Mouse (Mus musculus) natural killer cell, adult 2 months (primary cell): ENCODE measurements around the gene Rbm20.

ENCODE experiments used
- DNase-seq, 2 experiments: peaks; one replicate each; pipeline ENCODE4 v3.0.0; 2022; ENCODE audit warnings: low spot score in 2 of 2

The Rbm20 gene

GRCm38 (mm10) chr19:53877779-53878178, 200.7 kb downstream of the Rbm20 start:
- no peak for DNase-seq

GRCm38 (mm10) chr19:53880460-53880859, 203.4 kb downstream of the Rbm20 start:
- DNase-seq = no peak

GRCm38 (mm10) chr19:53881786-53882185, 204.7 kb downstream of the Rbm20 start:
- no peak for DNase-seq

- DNase-seq = no peak
These were observed 208.3 kb downstream of the Rbm20 start for GRCm38 (mm10) chr19:53885450-53885849.

GRCm38 (mm10) chr19:53886576-53887370, 209.7 kb downstream of the Rbm20 start:
- no peak for DNase-seq

- no peak for DNase-seq
These were observed 210.7 kb downstream of the Rbm20 start for GRCm38 (mm10) chr19:53887822-53888221.

GRCm38 (mm10) chr19:53888331-53888730, 211.2 kb downstream of the Rbm20 start:
- DNase-seq = no peak

GRCm38 (mm10) chr19:53889555-53889954, 212.4 kb downstream of the Rbm20 start:
- peak; percentile 60 to 74 for DNase-seq

GRCm38 (mm10) chr19:53890274-53890673, 213.2 kb downstream of the Rbm20 start:
- no peak for DNase-seq

- DNase-seq = peak; percentile 79 to 85
These were observed 213.7 kb downstream of the Rbm20 start for GRCm38 (mm10) chr19:53890781-53891251.

GRCm38 (mm10) chr19:53891569-53891968, 214.5 kb downstream of the Rbm20 start:
- no peak for DNase-seq

- no peak for DNase-seq
These were observed 215.0 kb downstream of the Rbm20 start, which contains the start of gene Pdcd4 for GRCm38 (mm10) chr19:53892061-53892460. Gene Pdcd4 (plus strand): TSS chr19:53892231.

GRCm38 (mm10) chr19:53892838-53893359, 215.8 kb downstream of the Rbm20 start:
- DNase-seq = no peak

- DNase-seq = peak; percentile 72 to 73
These were observed 216.6 kb downstream of the Rbm20 start for GRCm38 (mm10) chr19:53893711-53894171.

GRCm38 (mm10) chr19:53894538-53895121, 217.5 kb downstream of the Rbm20 start:
- no peak for DNase-seq

GRCm38 (mm10) chr19:53898046-53898445, 220.9 kb downstream of the Rbm20 start:
- DNase-seq = no peak

GRCm38 (mm10) chr19:53898498-53898897, 221.4 kb downstream of the Rbm20 start:
- DNase-seq = no peak

GRCm38 (mm10) chr19:53898970-53899900, 222.1 kb downstream of the Rbm20 start:
- DNase-seq = no peak

GRCm38 (mm10) chr19:53899941-53900610, 223.0 kb downstream of the Rbm20 start:
- DNase-seq = peak; percentile 56 to 65

- peak in 1 of 2 experiments; percentile 15 for DNase-seq
These were observed 225.0 kb downstream of the Rbm20 start for GRCm38 (mm10) chr19:53901931-53902738.
